Mouse (Mus musculus) neural tube, embryonic 10.5 days (tissue): ENCODE measurements around the gene Smtnl2.

Experiments
- DNase-seq: peaks from one replicate; pipeline ENCODE4 v3.0.0-alpha.2; 2017; ENCODE audit warnings: low spot score; ENCODE audit errors: extremely low spot score

Smtnl2 gene

DNA sequence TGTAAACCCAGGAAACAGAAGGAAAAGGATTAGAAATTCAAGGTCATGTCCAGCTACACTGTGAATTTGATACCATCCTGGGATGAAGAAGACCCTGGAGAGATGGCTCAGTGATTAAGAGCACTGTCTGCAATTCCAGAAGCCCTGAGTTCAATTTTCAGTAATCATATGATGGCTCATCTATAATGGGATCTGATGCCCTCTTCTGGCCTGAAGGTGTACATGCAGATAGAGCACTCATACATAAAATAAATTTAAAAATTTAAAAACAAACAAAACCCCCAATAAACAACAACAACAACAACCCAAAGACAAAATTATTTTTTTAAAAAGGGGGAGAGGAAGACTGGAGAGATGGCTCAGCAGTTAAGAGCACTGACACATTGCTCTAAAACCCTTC, 15.4 kb upstream of the Smtnl2 start:
- no peak for DNase-seq

GRCm38 (mm10) chr11:72425201-72425600, 13.7 kb upstream of the Smtnl2 start:
- DNase-seq = no peak

DNA sequence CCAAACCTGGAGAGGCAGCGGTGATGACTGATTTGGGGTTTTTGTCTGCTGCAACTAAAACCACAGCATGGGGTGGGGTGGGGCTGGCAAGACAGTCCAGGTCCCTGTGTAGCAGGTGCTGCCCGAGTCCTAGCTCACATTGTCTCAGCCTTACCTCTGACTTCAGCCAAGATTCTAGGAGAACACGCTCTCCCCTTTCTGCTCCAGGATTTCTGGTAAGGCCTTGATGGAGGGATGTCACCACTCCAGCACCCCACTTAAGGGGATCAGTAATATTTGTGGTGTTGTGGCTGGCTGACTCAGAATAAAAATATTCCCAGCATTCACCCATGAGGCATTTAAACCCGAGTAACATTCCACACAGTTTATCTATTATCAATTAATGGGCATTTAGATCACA, 12.2 kb upstream of the Smtnl2 start:
- no peak for DNase-seq

GRCm38 (mm10) chr11:72421518-72422278, 10.2 kb upstream of the Smtnl2 start:
- DNase-seq = no peak

- no peak for DNase-seq
Observed at GRCm38 (mm10) chr11:72420460-72421122, 9.1 kb upstream of the Smtnl2 start.

GRCm38 (mm10) chr11:72419006-72419405, 7.5 kb upstream of the Smtnl2 start:
- no peak for DNase-seq

- no peak for DNase-seq
Observed at GRCm38 (mm10) chr11:72418227-72418626, 6.7 kb upstream of the Smtnl2 start.

DNA sequence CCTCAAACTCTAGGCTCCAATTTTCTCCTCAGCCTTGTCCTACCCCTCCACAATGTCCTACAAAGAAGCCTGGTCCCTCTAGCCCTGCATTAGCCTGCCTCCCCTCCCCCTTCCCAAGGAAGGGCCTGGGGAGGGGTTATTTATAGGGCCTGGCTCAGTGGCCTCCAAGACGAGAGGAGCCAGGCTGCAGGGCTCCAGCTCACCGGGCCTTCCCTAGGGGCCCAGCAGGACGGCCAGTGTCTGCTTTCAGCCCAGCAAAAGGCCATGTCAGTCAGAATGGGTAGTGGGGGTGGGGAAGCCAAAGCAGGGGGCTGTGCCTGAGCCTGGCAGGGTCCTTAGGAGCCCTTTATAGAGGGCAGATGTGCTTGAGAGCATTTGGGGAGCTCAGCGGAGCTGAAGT, 5.9 kb upstream of the Smtnl2 start:
- DNase-seq = no peak

DNA sequence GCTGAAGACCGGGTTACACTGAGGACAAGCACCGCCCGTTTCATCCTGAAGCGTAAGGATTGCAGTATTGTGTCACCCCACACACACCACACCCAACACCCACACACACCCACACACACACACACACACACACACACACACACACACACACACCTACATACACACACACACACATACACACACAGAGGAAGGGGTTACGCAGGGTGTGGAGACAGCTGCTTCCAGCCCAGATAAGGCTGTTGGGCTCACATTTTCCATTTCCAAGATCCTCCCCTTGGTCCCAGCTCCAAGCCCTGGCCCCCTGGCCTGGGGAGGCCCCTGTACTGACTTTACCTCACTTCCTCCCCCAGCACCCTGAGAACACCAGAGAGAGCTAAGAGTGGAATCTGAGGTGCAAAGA, 5.2 kb upstream of the Smtnl2 start:
- DNase-seq = no peak

DNA sequence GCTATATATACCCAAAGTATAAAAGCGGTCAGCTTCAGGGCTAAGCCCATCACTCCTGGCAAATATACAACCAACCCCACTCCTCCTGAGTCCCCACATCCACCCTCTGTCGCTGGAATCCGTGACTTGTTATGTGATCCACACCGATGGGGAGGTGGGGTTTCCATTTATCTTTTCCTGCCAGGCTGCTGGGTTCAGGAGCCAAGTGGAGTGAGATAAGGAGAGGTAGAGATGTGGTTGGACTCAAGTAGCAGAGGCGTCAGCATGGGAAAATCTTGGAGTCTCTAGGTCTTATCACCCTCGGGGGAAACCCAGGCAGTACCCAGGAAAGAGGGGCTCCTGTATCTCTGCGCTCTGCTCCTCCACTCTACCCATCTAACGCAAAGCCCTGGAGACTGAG, 3.6 kb upstream of the Smtnl2 start:
- DNase-seq = no peak

GRCm38 (mm10) chr11:72413601-72414190, 2.2 kb upstream of the Smtnl2 start:
- no peak for DNase-seq

- no peak for DNase-seq
Observed at GRCm38 (mm10) chr11:72413016-72413415, 1.5 kb upstream of the Smtnl2 start.

GRCm38 (mm10) chr11:72411945-72412344, 432 bp upstream of the Smtnl2 start:
- no peak for DNase-seq

GRCm38 (mm10) chr11:72410521-72411092, 906 bp downstream of the Smtnl2 start:
- DNase-seq = peak; percentile 30

DNA sequence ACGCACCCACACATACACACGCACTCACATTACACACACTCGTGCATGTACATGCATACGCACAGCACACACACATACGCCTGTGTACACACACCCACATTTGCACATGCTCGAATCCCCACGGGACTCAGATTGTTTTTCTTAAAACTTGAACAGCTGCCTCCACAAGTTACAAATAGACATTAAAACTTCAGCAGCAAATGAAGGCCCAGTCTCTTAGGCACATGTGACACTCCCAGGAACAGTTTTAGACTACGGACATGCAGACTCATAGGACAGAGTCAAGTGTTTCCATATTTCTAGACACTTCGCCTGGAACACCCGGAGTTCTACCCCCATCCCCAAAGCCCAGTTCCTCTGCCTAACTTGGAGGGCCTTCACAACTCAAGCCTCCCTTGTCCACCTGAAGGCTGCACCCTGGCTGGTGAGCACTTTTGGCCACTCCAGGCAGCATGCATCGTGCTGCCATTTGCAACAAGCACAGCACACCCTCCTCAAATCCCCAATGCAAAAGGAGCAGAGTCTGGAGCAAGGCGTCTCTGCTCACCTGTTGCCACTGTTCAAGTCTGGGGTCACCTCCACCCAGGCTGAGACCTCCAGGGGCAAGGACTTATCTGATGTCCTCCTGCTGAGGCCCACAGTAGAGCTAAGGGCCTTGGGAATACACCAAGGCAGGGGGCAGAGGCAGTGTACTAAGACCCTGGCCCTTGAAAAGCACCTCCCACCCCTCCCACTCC, 1.7 kb downstream of the Smtnl2 start:
- no peak for DNase-seq

DNA sequence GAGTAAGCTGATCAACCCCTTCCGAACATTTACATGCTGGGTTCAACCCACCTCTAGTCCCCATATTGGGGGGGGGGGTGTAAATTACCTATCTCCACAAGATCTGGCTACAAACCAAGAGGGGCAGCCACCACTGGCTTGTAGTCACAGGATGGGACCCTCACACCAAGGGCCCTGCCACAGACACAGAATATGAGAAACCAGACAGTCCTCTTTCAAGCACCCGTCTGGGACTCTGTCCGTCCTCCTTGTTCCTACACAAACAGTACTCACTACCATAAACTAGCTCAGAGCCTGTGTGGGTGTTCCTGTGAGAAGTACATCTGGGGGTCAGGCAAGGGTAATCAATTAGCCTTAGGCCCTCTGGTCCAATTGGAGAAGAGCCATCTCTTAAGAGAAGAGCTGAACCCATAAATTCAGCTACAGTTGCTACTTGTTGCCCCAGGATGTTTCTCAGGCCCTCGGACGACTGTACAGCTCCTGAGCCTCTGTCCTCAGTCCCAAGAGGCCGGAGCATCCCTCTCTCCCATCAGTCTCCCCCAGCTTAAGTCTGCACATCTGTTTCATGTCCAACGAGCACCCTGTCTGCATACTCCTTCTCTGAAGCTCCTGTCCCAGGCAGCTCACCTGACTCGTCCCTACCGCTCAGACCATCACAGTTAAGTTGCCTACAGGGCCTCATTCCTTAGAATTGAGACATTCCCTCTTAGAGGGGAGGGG, 2.9 kb downstream of the Smtnl2 start:
- DNase-seq = no peak

GRCm38 (mm10) chr11:72407574-72407973, 3.9 kb downstream of the Smtnl2 start:
- DNase-seq = no peak

GRCm38 (mm10) chr11:72407081-72407480, 4.4 kb downstream of the Smtnl2 start:
- no peak for DNase-seq

- DNase-seq = no peak
Observed at GRCm38 (mm10) chr11:72406079-72406675, 5.3 kb downstream of the Smtnl2 start.

DNA sequence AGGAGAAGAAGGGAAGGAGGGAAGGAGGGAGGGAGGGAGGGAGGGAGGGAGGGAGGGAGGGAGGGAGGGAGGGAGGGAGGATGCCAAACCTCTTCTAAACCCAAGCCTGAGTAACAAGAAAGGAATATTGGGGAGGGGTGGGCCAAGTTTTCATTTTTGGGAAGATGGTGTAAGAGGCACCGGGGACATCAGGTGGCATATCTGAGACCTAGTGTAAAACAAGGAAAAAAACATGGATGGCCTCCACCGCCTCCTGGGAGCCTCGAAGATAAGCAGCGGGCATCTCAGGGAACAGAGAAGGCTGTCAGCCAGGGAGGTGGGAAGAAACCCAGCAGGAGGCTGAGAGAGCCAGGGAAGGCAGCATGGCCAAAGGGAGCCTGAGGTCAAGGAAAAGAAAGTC, 6.0 kb downstream of the Smtnl2 start:
- DNase-seq = no peak

GRCm38 (mm10) chr11:72402969-72403368, 8.5 kb downstream of the Smtnl2 start:
- no peak for DNase-seq
